Mouse (Mus musculus) kidney, adult 18-20 months (tissue): ENCODE measurements around the gene Hspa4.
"Not testable (repeated sequence)": the region's sequence is repeated elsewhere in the genome, so short reads cannot be mapped to it uniquely, and the experiment has no call there.

ENCODE experiments used
- DNase-seq: peaks from one replicate; pipeline ENCODE4 v3.0.0; 2021

Hspa4 gene

GRCm38 (mm10) chr11:53300330-53301166, at the start of gene Hspa4:
Gene Hspa4, minus strand, starts transcription at chr11:53300457.
- peak; percentile 99 for DNase-seq

- no peak for DNase-seq
These were observed 45.5 kb upstream of the Hspa4 start for GRCm38 (mm10) chr11:53345738-53346137.

- no peak for DNase-seq
These were observed 45.1 kb upstream of the Hspa4 start for GRCm38 (mm10) chr11:53345328-53345727.

- no peak for DNase-seq
These were observed 42.5 kb upstream of the Hspa4 start for GRCm38 (mm10) chr11:53342711-53343110.

GRCm38 (mm10) chr11:53341019-53341418, 40.8 kb upstream of the Hspa4 start:
- DNase-seq = not testable (repeated sequence)

- DNase-seq = no peak
These were observed 37.4 kb upstream of the Hspa4 start for GRCm38 (mm10) chr11:53337684-53338083.

GRCm38 (mm10) chr11:53336924-53337323, 36.7 kb upstream of the Hspa4 start:
- DNase-seq = no peak

- DNase-seq = no peak
These were observed 35.9 kb upstream of the Hspa4 start for GRCm38 (mm10) chr11:53336182-53336571.

- no peak for DNase-seq
These were observed 35.4 kb upstream of the Hspa4 start for GRCm38 (mm10) chr11:53335505-53336181.

- no peak for DNase-seq
These were observed 31.9 kb upstream of the Hspa4 start for GRCm38 (mm10) chr11:53332076-53332680.

GRCm38 (mm10) chr11:53331121-53331520, 30.9 kb upstream of the Hspa4 start:
- no peak for DNase-seq

- no peak for DNase-seq
These were observed 30.1 kb upstream of the Hspa4 start for GRCm38 (mm10) chr11:53330325-53330724.

GRCm38 (mm10) chr11:53324512-53324968, 24.3 kb upstream of the Hspa4 start, which contains the start of gene Zcchc10:
Gene Zcchc10, plus strand, starts transcription at chr11:53324679.
- DNase-seq = peak; percentile 92

GRCm38 (mm10) chr11:53319867-53320266, 19.6 kb upstream of the Hspa4 start:
- DNase-seq = not testable (repeated sequence)

GRCm38 (mm10) chr11:53318568-53318967, 18.3 kb upstream of the Hspa4 start:
- DNase-seq = not testable (repeated sequence)

GRCm38 (mm10) chr11:53318041-53318440, 17.8 kb upstream of the Hspa4 start:
- no peak for DNase-seq

- DNase-seq = no peak
These were observed 16.7 kb upstream of the Hspa4 start for GRCm38 (mm10) chr11:53316996-53317395.

GRCm38 (mm10) chr11:53314770-53315173, 14.5 kb upstream of the Hspa4 start:
- no peak for DNase-seq

- DNase-seq = not testable (repeated sequence)
These were observed 12.6 kb upstream of the Hspa4 start for GRCm38 (mm10) chr11:53312823-53313222.

- no peak for DNase-seq
These were observed 11.1 kb upstream of the Hspa4 start for GRCm38 (mm10) chr11:53311385-53311784.

- DNase-seq = peak; percentile 53
These were observed 8.6 kb upstream of the Hspa4 start for GRCm38 (mm10) chr11:53308884-53309310.

- DNase-seq = no peak
These were observed 8.1 kb upstream of the Hspa4 start for GRCm38 (mm10) chr11:53308251-53308864.

GRCm38 (mm10) chr11:53307558-53308065, 7.4 kb upstream of the Hspa4 start:
- DNase-seq = peak; percentile 28
